Mouse (Mus musculus): ENCODE results near the gene 1700001J03Rik.
"Not testable (repeated sequence)": the region's sequence is repeated elsewhere in the genome, so short reads cannot be mapped to it uniquely, and the experiment has no call there.

Gene 1700001J03Rik

GRCm38 (mm10) chr5:146185204-146185603 is at the start of gene 1700001J03Rik:
1700001J03Rik (minus strand) TSS chr5:146185304.
- DNase-seq = not testable (repeated sequence)

- DNase-seq = no peak
These were observed 49.2 kb upstream of the 1700001J03Rik start for GRCm38 (mm10) chr5:146234336-146234735.

DNA sequence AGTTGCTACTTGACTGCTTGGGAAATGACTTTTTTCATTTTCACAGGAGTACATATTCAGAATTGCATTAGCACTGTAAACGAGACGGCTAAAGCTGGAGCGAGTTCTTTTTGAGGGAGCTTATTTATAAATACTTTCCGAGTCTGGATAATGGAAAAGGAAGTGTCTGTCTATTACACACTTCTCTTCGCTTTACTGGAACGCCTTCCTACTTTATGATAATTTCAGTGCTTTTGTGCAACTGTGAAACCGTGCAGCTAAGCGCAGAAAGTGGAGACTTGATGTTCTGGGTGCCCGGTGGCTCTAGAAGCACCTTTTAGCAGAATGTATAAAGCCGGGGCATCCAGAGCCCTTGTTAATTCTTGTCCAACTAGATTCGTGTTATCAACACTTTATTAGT is 47.7 kb upstream of the 1700001J03Rik start:
- no peak for DNase-seq

DNA sequence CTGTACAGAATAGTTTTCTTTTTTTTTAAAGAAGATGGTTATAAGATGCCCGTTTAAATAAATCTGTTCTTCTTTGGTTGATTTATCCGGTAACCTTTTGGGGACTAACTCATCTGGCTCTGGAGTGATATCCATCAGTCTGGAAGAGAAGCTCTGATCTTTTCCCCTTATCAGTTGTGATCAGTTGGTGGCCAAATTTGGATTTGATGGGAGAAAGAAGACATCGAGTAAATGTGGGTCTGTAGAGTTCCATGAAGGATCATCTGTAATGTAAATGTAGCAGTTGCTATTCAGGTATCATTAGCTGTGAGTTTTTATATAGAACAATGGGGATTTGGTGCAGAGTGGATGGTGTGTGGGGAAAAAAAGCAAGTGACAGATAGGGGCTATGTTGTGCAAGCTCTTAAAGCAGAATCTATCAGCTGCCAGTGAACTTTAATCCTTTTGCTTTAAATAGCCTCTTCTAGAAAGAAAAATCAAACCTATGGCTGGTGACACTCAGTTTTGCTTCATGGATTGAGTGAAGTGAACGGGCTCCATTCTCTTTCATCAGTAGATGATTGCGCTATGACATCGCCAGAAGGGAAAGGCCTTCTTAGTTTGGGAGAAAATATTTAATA is 47.1 kb upstream of the 1700001J03Rik start:
- no peak for DNase-seq

- DNase-seq = peak in 1 of 2 experiments; percentile 57
These were observed 46.5 kb upstream of the 1700001J03Rik start for GRCm38 (mm10) chr5:146231655-146231996.

- DNase-seq = peak; percentile 97
These were observed 46.0 kb upstream of the 1700001J03Rik start, which contains the start of gene Cdk8 for GRCm38 (mm10) chr5:146230864-146231654. Cdk8 (plus strand) TSS chr5:146231230.

GRCm38 (mm10) chr5:146229869-146230650 is 45.0 kb upstream of the 1700001J03Rik start:
- no peak for DNase-seq

- DNase-seq = no peak
These were observed 42.4 kb upstream of the 1700001J03Rik start for GRCm38 (mm10) chr5:146227496-146227895.

DNA sequence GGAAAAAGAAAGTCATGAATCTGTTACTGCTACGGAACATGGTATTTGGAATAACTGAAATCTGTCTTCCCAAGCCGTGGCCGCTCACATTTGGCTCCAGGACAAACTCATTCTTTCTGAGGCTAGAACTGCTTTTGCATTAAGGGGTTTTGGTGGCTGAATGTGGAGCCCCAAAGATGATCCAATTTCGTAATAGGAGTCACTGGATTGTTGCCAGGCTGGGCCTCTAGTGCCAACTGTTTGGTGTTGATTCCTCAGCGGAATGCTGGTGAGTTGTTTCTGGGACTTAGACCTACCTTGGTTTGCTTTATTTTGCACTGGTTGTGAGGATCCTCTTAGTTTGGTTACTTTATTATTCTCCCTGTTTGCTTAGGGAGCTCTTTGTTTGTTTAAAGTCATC is 38.7 kb upstream of the 1700001J03Rik start:
- peak in 1 of 2 experiments; percentile 36 for DNase-seq

GRCm38 (mm10) chr5:146221722-146222121 is 36.6 kb upstream of the 1700001J03Rik start:
- no peak for DNase-seq

DNA sequence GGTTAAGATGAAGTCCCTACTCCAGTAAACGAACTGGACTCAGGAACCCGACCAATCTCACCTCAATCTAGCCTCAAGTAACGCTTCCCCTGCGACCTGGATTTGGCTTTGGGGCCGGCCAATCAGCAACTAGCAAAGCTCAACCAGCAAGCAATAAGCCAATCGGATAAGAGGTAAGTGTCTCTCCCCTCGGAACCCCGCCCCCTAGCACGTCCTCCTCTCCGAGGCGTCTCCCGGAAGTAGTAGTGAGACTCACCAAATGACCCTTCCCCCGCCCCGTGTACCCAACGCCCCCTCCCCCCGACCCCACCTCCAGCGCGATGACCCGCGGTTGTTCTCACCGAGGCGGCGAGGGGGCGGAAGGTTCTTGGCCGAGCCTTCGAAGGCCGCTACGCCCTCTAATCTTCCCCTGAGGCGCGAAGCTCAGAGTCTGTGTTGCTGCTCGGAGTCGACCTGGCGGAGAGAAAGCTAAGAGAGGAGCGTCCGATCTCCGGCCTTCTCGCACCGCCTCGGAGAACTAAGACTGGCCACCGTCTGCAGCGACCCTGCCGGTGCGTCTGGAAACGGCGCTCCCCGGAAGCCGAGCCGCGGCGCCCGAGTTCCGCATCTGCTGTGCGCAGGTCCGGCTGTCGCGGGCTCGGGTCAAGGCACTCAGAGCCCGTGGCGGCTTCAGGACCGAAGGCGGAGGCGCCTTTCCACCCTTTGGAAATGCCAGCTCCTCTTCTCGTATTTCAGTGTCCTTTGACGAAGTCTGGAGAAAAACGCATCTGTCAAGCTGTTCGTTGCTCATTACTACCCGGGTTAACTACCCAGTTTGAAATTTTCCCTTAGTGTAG is 36.0 kb upstream of the 1700001J03Rik start, which contains the start of gene Rnf6:
TSS of gene Rnf6 (minus strand) at position 677 of the 836 bp plus-strand sequence.
- DNase-seq = peak; percentile 91 to 96

- no peak for DNase-seq
These were observed 35.4 kb upstream of the 1700001J03Rik start for GRCm38 (mm10) chr5:146220501-146220878.

- DNase-seq = no peak
These were observed 20.4 kb upstream of the 1700001J03Rik start for GRCm38 (mm10) chr5:146205537-146205936.

- DNase-seq = no peak
These were observed 18.8 kb upstream of the 1700001J03Rik start for GRCm38 (mm10) chr5:146203921-146204320.

DNA sequence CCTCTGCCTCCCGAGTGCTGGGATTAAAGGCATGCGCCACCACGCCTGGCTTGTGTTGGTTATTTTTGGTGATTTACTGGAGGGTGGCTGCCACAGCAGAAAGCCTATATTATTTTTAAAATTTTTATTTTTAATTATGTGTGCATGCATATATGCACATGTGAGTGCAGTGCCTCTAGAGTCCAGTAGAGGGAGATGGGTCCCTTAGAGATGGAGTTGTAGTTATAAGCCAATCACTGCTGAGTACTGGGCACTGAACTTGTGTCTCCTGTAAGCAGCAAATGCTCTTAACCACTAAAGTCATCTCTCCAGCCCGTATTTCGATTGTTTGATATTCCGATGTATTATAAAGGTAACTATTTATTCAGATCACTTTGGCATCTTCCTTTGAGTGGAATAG is 15.5 kb upstream of the 1700001J03Rik start:
- DNase-seq = no peak

DNA sequence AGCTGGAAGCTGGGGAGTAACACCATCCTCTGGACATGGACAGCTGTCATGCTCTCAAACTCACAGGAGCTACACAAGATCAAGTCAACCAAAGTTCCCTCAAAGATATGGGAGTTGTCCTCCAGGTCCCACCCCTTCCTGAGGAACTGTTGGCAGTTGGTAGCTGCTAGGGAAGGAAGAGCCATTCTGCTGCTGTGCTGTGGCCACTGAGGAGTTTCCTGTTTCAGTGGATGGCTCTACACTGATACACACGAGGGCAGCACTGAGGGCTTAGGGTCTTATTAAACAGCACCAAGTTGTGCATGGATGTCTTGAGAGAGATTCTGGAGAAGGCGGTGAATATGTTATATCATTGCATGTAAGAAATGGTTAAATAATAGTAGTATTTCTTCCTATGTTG is 14.4 kb upstream of the 1700001J03Rik start:
- no peak for DNase-seq

GRCm38 (mm10) chr5:146199073-146199472 is 14.0 kb upstream of the 1700001J03Rik start:
- no peak for DNase-seq

DNA sequence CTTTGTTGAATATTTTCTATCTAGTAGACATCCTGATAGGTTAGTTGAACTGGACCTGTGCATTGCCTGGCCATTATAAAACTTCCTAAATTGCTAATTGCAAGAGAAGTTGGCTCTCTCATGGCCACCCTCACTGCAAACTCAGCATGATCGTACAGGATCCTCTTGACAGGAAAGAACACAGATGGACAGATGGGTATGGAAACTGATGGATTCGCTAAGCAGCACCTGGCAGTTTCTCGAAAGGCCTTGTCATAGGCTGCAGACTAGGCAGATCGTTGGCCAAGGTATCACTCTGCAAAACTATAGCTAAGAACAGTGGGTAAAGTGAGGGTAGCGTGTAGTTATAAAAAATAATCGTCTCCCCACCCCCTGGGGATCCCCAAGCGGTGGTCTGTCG is 8.3 kb upstream of the 1700001J03Rik start:
- peak; percentile 33 to 55 for DNase-seq

GRCm38 (mm10) chr5:146190501-146191269 is 5.6 kb upstream of the 1700001J03Rik start:
- peak; percentile 80 to 84 for DNase-seq

DNA sequence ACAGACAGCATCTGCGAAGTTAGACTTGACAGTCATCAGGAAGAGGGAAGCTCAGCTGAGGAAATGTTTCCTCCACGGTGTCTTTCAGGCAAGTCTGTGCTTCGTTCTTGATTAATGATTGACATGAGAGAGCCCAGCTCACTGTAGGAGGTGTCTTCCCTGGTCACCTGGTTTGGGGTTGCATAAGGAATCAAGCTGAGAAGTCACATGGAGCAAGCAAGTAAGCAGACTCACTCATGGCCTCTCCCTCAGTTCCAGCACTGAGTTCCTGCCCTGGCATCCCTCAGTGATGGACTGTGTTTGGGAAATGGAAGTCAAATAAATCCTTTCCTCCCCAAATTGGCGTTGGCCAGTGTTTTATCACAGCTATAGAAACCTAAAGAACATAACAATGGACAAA is 5.0 kb upstream of the 1700001J03Rik start:
- DNase-seq = peak; percentile 25 to 37

GRCm38 (mm10) chr5:146188712-146189111 is 3.6 kb upstream of the 1700001J03Rik start:
- DNase-seq = peak; percentile 55 to 64

GRCm38 (mm10) chr5:146188144-146188543 is 3.0 kb upstream of the 1700001J03Rik start:
- peak in 1 of 2 experiments; percentile 25 for DNase-seq

Data from cerebellum, postnatal 25 days (tissue).